Mouse (Mus musculus): ENCODE results near the gene Enpp3.
A peak's percentile ranks its signal among the peaks of the same experiment; 100 is the strongest.
"Not testable (repeated sequence)": the region's sequence is repeated elsewhere in the genome, so short reads cannot be mapped to it uniquely, and the experiment has no call there.

Enpp3 gene

GRCm38 (mm10) chr10:24821990-24822676, 20.5 kb downstream of the Enpp3 start:
- no peak for DNase-seq

DNA sequence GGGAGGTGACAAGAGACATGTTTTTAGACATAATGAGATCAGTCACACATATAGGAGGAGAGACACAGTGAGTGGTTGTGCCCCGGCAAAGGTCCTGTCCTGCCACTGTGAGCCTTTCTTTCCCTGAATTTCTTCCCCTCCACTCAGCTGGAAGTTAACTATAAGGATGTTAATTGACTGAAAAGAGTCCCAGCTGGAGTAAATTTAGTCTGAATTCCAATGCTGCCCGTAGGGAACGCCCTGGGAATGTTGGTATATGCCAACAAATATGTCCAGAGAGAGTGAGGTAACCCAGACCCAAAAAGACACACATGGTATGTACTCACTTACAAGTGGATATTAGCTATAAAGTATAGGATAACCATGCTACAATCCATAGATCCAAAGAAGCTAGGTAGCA, 23.1 kb downstream of the Enpp3 start:
- no peak for DNase-seq

GRCm38 (mm10) chr10:24810639-24811038, 32.0 kb downstream of the Enpp3 start:
- no peak for DNase-seq

GRCm38 (mm10) chr10:24806756-24807155, 35.9 kb downstream of the Enpp3 start:
- no peak for DNase-seq

GRCm38 (mm10) chr10:24805876-24806275, 36.7 kb downstream of the Enpp3 start:
- DNase-seq = no peak

GRCm38 (mm10) chr10:24805173-24805572, 37.5 kb downstream of the Enpp3 start:
- DNase-seq = no peak

DNA sequence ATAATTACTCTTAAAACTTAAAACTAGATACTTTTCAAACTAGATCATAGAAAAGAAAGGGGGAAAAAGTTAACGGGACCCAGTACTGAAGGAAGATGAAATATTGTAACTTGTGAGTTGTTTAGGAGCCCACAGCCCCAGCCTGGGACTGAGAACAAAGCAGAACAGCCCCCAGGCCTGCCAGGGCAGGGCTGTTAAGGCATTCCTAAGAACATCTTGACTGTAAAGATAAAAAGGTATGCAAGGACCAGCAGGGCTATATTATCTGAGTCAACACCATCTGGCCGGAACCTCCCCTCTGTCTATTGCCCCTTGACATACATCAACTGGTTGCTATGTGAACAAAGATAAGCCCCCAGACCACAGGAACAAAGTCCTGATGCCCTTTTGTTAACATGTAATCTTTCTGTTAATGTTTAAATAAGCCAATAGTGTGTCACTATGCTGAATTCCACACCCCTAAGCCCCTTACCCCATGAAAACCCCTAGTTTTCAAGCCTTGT, 39.8 kb downstream of the Enpp3 start:
- not testable (repeated sequence) for DNase-seq

- DNase-seq = no peak
These were observed 40.8 kb downstream of the Enpp3 start for GRCm38 (mm10) chr10:24801796-24802195.

GRCm38 (mm10) chr10:24797246-24797645, 45.4 kb downstream of the Enpp3 start:
- DNase-seq = peak; percentile 15

- DNase-seq = no peak
These were observed 49.9 kb downstream of the Enpp3 start for GRCm38 (mm10) chr10:24792756-24793155.

GRCm38 (mm10) chr10:24789747-24790545, 52.7 kb downstream of the Enpp3 start:
- DNase-seq = peak; percentile 12

DNA sequence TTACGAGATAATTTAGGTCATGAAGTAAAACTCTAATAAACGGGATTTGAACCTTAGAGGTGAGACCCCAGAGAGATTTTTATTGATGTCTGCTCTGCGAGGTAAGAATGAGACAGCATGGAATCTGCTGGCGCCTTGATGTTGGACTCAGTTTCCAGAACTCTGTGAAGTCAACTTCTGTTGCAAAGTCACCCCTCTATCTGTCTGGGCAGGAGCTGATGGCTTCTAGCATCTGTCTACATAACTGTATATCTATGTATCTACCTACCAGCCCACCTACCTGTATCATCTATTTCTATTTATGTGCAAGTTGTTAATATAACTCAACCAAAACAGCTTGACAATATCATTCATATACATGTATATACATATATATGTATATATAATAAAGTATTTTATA, 57.3 kb downstream of the Enpp3 start:
- DNase-seq = no peak

DNA sequence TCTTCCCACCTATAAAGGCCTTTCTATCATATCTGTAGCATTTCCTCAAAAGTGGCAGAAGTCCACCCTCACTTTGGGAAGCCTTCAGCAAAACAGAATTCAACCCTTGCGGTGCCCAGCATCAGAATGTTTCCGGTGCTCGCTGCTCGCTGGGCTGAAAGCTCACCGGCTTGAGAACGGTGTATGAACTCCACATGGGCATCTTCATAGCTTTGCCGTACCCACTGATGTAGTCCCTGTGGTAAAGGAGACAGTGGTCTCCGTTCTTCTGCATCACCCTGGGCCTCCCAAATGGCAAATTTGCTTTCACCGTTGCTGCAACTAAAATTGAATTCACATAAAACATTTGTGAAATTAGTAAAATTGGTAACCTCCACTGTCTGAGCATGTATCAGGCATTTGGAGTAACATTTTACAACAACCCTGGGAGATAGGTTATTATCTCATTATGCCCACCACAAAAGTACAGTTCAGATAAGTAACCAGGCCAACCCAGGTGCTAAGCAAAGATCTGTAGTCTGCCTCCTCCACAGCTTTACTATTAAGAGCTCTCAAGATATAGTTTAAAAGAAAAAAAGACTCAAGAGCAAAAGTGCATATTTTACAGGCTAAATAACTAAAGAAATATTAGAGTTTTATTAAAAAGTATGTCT, 57.9 kb downstream of the Enpp3 start:
- no peak for DNase-seq

DNA sequence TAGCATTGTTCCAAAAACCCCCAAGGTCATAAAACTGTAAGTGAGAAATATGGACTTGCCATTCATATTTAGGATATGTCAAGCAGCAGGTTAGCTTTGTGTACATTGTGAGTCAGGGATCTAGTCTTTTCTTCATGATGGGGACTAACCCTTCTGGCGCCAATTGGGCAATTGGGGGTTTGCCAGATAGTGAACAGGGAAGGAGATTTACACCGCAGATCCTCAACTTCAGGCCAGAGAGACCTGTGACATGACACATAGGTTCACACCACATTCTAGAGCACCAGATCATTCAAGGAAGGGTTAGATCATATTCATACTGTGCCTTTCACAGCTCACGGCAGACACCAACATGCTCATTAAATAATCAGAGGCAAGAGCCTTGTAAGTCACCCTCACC, 58.7 kb downstream of the Enpp3 start:
- DNase-seq = no peak

- no peak for DNase-seq
These were observed 64.0 kb downstream of the Enpp3 start for GRCm38 (mm10) chr10:24778643-24779020.

DNA sequence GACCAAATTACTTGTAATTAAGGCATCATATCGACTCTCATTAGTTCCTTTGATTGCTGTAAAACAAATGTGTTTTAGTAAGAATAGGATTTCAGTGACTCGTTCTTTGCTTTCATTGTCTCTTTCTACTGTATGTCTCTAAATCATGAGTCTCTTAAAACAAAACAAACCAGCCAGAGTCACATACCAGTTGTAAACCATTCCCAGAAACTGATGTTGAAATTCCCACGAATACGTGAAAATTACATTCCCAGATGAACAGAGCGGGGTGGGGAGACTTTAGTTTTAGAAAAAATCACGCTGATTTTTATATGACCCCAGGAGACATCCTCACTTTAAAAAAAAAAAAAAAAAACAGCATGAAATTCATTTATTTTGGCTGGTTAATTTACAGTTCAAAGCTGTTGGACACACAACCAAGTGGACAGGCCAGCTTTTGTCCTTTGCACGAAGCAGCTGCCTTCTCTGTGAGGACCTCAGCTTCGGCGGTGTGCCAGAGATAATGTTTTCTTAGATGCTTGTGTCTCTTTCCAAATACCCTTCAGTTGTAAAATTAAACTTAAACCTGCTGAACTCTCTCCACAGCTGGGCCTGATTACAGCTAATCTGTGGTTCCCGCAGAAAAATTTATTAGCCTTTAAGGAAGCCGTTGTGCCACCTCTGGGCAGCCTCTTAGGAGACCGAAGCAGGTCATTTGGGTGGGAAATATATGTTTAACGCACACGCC, 64.5 kb downstream of the Enpp3 start:
- DNase-seq = no peak

- DNase-seq = no peak
These were observed 73.1 kb downstream of the Enpp3 start for GRCm38 (mm10) chr10:24769496-24769895.

DNA sequence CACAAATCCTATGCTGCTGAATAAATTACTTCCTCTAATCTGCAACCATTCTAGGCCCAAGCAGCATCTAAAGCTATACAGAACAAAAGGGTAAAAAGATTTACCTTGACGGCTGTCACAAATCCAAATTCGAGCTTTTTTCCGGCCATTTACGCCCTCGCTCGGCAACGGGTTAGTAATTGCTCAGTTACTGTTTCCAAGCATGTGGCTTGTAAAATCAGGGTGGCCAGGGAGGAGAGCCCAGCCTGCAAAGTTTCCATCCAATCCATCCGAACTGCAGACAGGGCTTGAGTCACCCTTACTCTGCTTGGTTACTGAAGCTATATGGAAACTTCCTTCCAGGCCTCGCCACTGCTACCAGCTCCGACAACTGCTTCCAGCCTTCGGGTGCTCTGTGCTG, 74.9 kb downstream of the Enpp3 start:
- DNase-seq = no peak

DNA sequence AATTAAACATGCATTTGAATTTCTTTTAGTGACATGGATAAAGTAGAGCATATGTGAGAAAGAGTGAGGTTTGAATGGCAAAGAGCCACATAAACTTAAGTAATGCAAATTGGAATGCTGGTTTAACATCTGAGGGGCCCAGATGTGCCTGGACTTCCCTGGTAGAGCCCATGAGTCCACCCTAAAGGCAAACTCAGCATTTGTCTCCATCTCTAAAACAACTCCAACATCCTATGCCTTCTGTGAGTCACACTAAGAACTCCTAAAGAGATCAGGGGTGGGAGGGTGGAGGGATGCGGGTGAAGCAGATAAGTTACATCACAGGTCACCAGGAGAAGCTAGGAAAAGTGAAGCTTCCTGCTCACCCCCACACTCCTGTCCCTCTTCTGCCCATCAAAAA, 76.6 kb downstream of the Enpp3 start:
- no peak for DNase-seq

GRCm38 (mm10) chr10:24765151-24765755, 77.4 kb downstream of the Enpp3 start:
- no peak for DNase-seq

GRCm38 (mm10) chr10:24764640-24765039, 78.0 kb downstream of the Enpp3 start:
- no peak for DNase-seq

- no peak for DNase-seq
These were observed 79.4 kb downstream of the Enpp3 start for GRCm38 (mm10) chr10:24763257-24763656.

All from cerebellum, adult 11 months (tissue).